Mouse (Mus musculus) limb, embryonic 13.5 days (tissue): ENCODE results near the gene Mrpl53. TPM values are rescaled to one million over a fixed set of nuclear protein-coding genes. Genes with fewer than 3 reads are reported as not detected.

ENCODE experiments used
- ATAC-seq: fragments of 200-750 bp; cut with Nextera tagmentation; 2 replicates; pipeline ENCODE4 v1.8.0; 2017; ENCODE audit warnings: low read depth, moderate number of reproducible peaks, moderate TSS enrichment; ENCODE audit not compliant: low FRiP score
- H3K27ac ChIP-seq: fragments of 300-500 bp; sonication (generic); 2 replicates; pipeline ENCODE4 v1.5.1; 2015; ENCODE audit warnings: inconsistent platforms, mild to moderate bottlenecking, moderate library complexity
- H3K27me3 ChIP-seq: fragments of 300-500 bp; sonication (generic); 2 replicates; pipeline ENCODE4 v1.6.1; 2015; ENCODE audit warnings: mild to moderate bottlenecking, inconsistent platforms
- H3K36me3 ChIP-seq: fragments of 300-500 bp; sonication (generic); 2 replicates; pipeline ENCODE4 v1.6.1; 2015; ENCODE audit warnings: inconsistent platforms, mild to moderate bottlenecking, moderate library complexity
- H3K4me1 ChIP-seq: fragments of 300-500 bp; sonication (generic); 2 replicates; pipeline ENCODE4 v1.6.1; 2015; ENCODE audit warnings: inconsistent platforms
- H3K4me2 ChIP-seq: fragments of 300-500 bp; sonication (generic); replicated peaks from 2 replicates; pipeline ENCODE4 v1.6.1; 2015; ENCODE audit warnings: inconsistent platforms, mild to moderate bottlenecking, moderate library complexity
- H3K4me3 ChIP-seq: fragments of 300-500 bp; sonication (generic); 2 replicates; pipeline ENCODE4 v1.5.1; 2015; ENCODE audit warnings: moderate library complexity, mild to moderate bottlenecking, inconsistent platforms
- H3K9ac ChIP-seq: fragments of 300-500 bp; sonication (generic); 2 replicates; pipeline ENCODE4 v1.6.1; 2015; ENCODE audit warnings: mild to moderate bottlenecking, inconsistent platforms
- H3K9me3 ChIP-seq: fragments of 300-500 bp; sonication (generic); 2 replicates; pipeline ENCODE4 v1.6.1; 2016; ENCODE audit warnings: inconsistent platforms
- WGBS: fragments of 180-500 bp; shearing (Covaris S2); methylation state at CpG from one replicate; pipeline ENCODE4 v1.1.7; 2015; 5-methylcytosine and 5-hydroxymethylcytosine counted together
- polyA plus RNA-seq: library from polyadenylated mRNA; unstranded; fragments of >200 nt; fragmentation: Nextera tagmentation; extraction: Ambion mirVana; gene quantifications from 2 replicates; pipeline ENCODE4 v1.2.1, GENCODE M21; 2015

Mrpl53 gene
- polyA plus RNA-seq, 1 experiment from 2014 or later, result 138 TPM

DNA sequence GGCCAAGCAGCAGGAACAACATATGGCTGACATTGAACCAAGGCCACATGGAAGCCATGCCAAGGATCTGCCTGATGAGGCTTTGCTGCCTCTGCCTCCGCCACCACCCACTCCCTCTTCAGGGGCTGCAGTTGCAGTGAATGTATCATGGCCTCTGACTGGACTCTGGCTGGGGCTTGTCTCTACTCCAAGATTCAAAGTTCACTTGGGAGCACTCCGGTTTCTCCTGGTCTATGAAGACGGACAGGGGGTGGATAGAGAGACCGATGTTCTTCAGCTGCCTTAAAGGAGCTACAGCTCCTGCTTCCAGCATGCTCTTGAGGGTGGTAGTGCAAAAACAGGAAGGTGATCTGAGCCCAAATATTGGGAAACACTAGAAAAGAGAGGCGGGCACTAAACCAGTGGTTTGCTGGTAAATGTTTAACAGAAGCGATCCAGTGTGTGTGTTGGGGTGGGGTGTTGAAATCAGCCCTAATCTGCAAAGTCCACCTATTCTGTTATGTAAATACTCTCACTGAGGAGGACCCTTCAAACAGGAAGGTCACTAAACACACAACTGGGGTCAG lies 22.7 kb downstream of the Mrpl53 start:
- no peaks in the 10 kb centered on the region for H3K36me3 ChIP-seq
- ATAC-seq, result no peak
- WGBS, result 74% methylated on average over 6 of the region's 6 CpGs
- no peaks in the 10 kb centered on the region for H3K9me3 ChIP-seq
- no peak overlapping the region for H3K4me3 ChIP-seq
- H3K9ac ChIP-seq, result no peak overlapping the region
- H3K4me1 ChIP-seq, result peaks cover 16% of the 10 kb centered on the region
- no peak overlapping the region for H3K27ac ChIP-seq
- no peak overlapping the region for H3K4me2 ChIP-seq
- no peaks in the 10 kb centered on the region for H3K27me3 ChIP-seq

DNA sequence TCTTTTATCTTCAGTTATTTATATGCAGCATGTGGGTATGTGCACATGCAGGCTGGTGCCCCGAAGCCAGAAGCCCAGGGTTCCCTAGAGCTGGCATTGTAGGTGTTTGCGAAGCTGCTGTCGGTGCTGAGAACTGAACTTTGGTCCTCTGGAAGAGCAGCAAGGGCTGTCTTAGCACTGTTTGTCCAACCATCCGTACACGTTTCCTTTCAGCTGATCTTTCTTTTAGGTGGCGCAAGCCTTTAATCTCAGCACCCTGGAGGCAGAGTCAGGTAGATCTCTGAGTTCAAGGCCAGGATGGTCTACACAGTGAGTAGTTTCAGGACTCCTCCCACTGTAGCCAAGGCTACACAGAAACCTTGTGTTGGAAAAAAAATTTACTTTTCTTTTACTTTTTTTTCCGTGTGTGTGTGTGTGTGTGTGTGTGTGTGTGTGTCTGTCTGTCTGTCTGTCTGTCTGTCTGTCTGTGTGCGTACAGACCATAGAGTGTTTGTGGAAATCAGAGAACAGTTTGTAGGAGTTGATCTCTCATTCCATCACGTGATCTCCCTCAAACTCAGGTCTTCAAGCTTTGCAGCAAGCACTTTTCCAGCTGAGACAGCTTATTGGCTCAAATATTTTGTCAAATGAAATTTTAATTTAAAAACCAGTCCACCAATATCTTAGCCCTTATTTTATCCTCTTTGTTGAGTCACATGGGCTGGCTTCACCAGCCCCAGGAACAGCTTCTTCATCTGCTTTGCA lies 23.5 kb downstream of the Mrpl53 start:
- WGBS, result 85% methylated on average over 9 of the region's 9 CpGs
- Histone ChIP-seq H3K4me2 (no peak overlapping the region), H3K4me3 (no peak overlapping the region), H3K27me3 (no peaks in the 10 kb centered on the region), H3K4me1 (peaks cover 16% of the 10 kb centered on the region), H3K9ac (no peak overlapping the region), H3K36me3 (no peaks in the 10 kb centered on the region), H3K27ac (no peak overlapping the region), H3K9me3 (no peaks in the 10 kb centered on the region)
- ATAC-seq, result no peak

- Histone ChIP-seq H3K9ac (no peak overlapping the region), H3K27me3 (no peaks in the 10 kb centered on the region), H3K4me3 (no peak overlapping the region), H3K9me3 (no peaks in the 10 kb centered on the region), H3K36me3 (0 out of 2 replicates have a peak, but pooled peaks cover under 1% of the 10 kb centered on the region), H3K4me1 (peaks cover 29% of the 10 kb centered on the region), H3K27ac (no peak overlapping the region), H3K4me2 (no peak overlapping the region)
- 81% methylated on average over 3 of the region's 3 CpGs for WGBS
- no peak for ATAC-seq
Measured at GRCm38 (mm10) chr6:83134226-83134625, 25.4 kb downstream of the Mrpl53 start.

DNA sequence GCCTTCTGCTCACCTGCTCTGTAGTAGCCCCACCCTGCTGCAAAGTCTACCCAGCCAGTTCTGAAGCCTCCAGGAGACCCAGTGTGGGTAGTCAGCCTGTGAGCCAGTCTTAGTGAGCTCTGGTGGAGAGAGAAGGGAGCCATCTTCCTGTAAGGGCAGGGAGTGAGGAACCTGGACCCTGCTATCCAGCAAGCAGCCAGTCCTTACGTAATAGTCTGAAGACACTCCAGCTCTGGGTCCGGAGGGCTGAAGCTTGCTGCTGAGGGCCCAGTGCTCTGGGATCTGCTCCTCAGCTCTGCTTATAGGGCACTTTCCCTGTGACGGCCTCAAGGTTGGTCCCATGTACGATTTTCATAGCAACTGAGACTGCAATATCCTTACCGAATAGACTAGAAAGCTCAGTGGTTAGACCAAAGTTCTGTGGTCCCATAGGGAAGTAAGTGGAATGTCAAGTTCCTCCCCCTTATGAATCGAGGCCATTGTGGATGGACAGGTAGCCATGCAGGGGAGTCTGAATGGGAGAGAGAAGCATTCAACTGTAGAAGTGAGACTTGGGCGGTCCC lies 26.2 kb downstream of the Mrpl53 start, which contains the start of gene Rtkn:
Gene Rtkn (plus strand): TSS at position 513 of the 563 bp plus-strand sequence.
- peak within 1 kb of the TSS; percentile 89 for H3K9ac ChIP-seq
- H3K4me3 ChIP-seq, result peak within 1 kb of the TSS; percentile 61
- no peaks in the 10 kb centered on the region for H3K9me3 ChIP-seq
- H3K36me3 ChIP-seq, result peaks cover 8% of the 10 kb centered on the region; the same call in 1 of the 2 replicates
- no peaks in the 10 kb centered on the region for H3K27me3 ChIP-seq
- peak within 1 kb of the TSS; percentile 94 for H3K4me2 ChIP-seq
- H3K4me1 ChIP-seq, result peaks cover 37% of the 10 kb centered on the region
- H3K27ac ChIP-seq, result peak within 1 kb of the TSS; percentile 100
- ATAC-seq, result no peak
- WGBS, result 60% methylated on average over 7 of the region's 7 CpGs

GRCm38 (mm10) chr6:83135571-83136161 lies 26.8 kb downstream of the Mrpl53 start:
- WGBS, result 2% methylated on average over 37 of the region's 37 CpGs
- H3K27me3 ChIP-seq, result no peaks in the 10 kb centered on the region
- H3K9ac ChIP-seq, result peak overlapping the region; percentile 89
- H3K4me3 ChIP-seq, result peak overlapping the region; percentile 61
- no peak for ATAC-seq
- H3K4me1 ChIP-seq, result peaks cover 40% of the 10 kb centered on the region
- no peaks in the 10 kb centered on the region for H3K9me3 ChIP-seq
- peak overlapping the region; percentile 94 for H3K4me2 ChIP-seq
- peak overlapping the region; percentile 100 for H3K27ac ChIP-seq
- peaks cover 9% of the 10 kb centered on the region; the same call in 1 of the 2 replicates for H3K36me3 ChIP-seq

- H3K27ac ChIP-seq, result peak overlapping the region; percentile 100
- H3K36me3 ChIP-seq, result peaks cover 9% of the 10 kb centered on the region; the same call in 1 of the 2 replicates
- WGBS, result 7% methylated on average over 5 of the region's 5 CpGs
- peaks cover 43% of the 10 kb centered on the region for H3K4me1 ChIP-seq
- H3K9ac ChIP-seq, result peak overlapping the region; percentile 89
- peak overlapping the region; percentile 61 for H3K4me3 ChIP-seq
- no peaks in the 10 kb centered on the region for H3K9me3 ChIP-seq
- peak overlapping the region; percentile 94 for H3K4me2 ChIP-seq
- ATAC-seq, result no peak
- no peaks in the 10 kb centered on the region for H3K27me3 ChIP-seq
Measured at GRCm38 (mm10) chr6:83136291-83136880, 27.5 kb downstream of the Mrpl53 start.

DNA sequence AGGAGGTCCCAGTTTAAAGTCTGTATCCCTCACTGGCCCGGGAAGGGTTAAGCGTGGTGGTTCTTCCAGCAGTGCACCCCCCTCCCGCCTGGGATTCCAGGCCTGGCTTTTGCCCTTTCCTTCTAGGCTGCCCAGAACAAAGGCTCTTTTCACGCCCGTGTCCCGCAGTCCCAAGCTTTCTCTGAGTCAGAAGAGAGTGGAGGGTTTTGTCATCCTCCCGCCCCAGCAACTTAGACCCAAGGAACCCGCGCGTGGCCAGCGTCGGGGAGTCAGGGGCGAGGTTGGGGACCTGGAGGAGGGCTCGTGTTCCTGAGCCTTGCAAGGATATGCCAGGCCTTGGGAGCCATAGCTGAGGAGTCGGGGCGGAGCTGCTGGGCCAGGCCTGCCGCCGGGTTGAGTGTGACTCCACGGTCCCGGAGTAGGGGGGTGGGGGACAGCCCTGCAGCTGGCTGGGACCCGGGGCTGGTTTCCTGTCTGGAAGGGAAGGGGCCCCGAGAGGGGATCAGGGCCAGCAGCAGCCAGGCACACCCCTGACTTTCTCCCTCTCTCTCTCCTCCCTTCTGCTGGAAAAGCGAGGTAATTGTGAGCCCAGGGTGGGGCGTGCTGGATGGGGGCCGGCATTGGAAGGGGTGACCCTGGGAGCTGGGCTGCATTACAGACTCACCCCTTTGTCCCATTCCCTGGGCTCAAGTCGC lies 28.2 kb downstream of the Mrpl53 start:
- peak overlapping the region; percentile 94 for H3K4me2 ChIP-seq
- H3K36me3 ChIP-seq, result peaks cover 9% of the 10 kb centered on the region; the same call in 1 of the 2 replicates
- peak overlapping the region; percentile 89 for H3K9ac ChIP-seq
- no peaks in the 10 kb centered on the region for H3K9me3 ChIP-seq
- H3K4me1 ChIP-seq, result peaks cover 49% of the 10 kb centered on the region
- peak overlapping the region; percentile 100 for H3K27ac ChIP-seq
- peak; percentile 90 for ATAC-seq
- under 1% methylated on average over 26 of the region's 26 CpGs for WGBS
- H3K27me3 ChIP-seq, result no peaks in the 10 kb centered on the region
- H3K4me3 ChIP-seq, result peak overlapping the region; percentile 61

DNA sequence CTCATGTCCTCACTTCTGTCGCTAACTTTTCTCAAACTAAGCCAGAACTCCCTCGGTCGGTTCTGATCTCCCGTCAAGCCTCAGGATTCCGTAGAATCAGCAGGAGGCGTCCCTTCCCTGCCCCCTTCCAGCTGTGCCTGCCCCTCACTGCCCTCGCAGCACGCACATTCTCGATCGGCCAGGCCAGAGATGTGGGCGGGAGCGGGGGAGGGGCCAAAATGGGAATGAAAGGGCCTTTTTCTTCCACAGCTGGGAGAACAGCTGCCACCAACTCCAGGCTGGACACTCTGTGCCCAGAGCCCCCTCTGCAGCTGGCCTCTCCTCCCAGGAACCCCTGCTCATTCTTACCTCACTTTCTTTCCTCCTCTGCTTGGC lies 28.7 kb downstream of the Mrpl53 start:
- peak overlapping the region; percentile 61 for H3K4me3 ChIP-seq
- ATAC-seq, result peak; percentile 85
- H3K4me1 ChIP-seq, result peaks cover 54% of the 10 kb centered on the region
- H3K27ac ChIP-seq, result peak overlapping the region; percentile 100
- no peaks in the 10 kb centered on the region for H3K9me3 ChIP-seq
- H3K4me2 ChIP-seq, result peak overlapping the region; percentile 94
- H3K36me3 ChIP-seq, result peaks cover 9% of the 10 kb centered on the region; the same call in 1 of the 2 replicates
- WGBS, result 0% methylated on average over 12 of the region's 12 CpGs
- no peaks in the 10 kb centered on the region for H3K27me3 ChIP-seq
- H3K9ac ChIP-seq, result peak overlapping the region; percentile 89

DNA sequence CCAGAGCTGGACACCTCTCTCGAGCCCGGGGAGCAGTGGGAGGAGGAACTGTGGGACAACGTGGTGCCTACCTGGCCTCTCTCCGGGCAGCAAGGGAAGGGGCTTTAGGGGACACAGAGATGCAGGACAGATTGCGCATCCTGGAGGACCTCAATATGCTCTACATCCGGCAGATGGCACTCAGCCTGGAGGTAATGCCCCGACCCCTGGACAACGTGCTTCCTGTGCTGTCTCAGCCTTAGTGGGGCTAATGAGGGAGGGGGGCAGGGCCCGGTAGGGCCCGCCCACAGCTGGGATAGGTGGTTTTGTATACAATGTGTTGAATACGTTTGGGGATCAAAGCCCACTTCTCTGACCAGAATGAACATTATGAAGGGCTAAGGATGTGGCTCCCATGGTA lies 29.2 kb downstream of the Mrpl53 start:
- Histone ChIP-seq H3K4me3 (peak overlapping the region; percentile 61), H3K27ac (peak overlapping the region; percentile 100), H3K9ac (peak overlapping the region; percentile 89), H3K9me3 (no peaks in the 10 kb centered on the region), H3K27me3 (no peaks in the 10 kb centered on the region), H3K4me1 (peaks cover 59% of the 10 kb centered on the region), H3K4me2 (peak overlapping the region; percentile 94), H3K36me3 (peaks cover 9% of the 10 kb centered on the region; the same call in 1 of the 2 replicates)
- WGBS, result under 1% methylated on average over 11 of the region's 11 CpGs
- peak; percentile 34 for ATAC-seq

DNA sequence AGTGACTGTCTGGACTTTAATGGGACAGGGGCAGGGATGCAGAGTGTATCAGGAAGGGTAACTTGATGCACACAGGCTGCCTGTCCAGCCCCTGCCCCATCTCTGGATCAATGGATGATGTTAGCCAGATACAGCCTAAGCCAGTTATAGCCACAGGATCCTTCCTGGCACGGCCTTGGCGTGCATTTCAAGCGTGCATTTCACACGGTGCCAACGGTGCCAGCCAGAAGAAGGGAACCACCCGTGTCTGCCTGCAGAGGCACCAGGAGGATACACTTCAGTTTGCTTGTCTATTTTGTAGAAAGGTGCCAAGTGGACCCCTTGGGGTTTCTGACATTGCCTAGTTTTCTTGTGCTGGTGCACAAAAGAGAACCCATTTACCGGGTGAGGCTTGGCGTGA lies 31.2 kb downstream of the Mrpl53 start:
- H3K27ac ChIP-seq, result no peak overlapping the region
- H3K27me3 ChIP-seq, result no peaks in the 10 kb centered on the region
- no peaks in the 10 kb centered on the region for H3K9me3 ChIP-seq
- H3K36me3 ChIP-seq, result peaks cover 18% of the 10 kb centered on the region
- H3K9ac ChIP-seq, result no peak overlapping the region
- peak overlapping the region; percentile 94 for H3K4me2 ChIP-seq
- ATAC-seq, result no peak
- H3K4me3 ChIP-seq, result no peak overlapping the region
- WGBS, result 85% methylated on average over 8 of the region's 8 CpGs
- H3K4me1 ChIP-seq, result peaks cover 63% of the 10 kb centered on the region

GRCm38 (mm10) chr6:83141636-83142035 lies 32.8 kb downstream of the Mrpl53 start:
- Histone ChIP-seq H3K27ac (no peak overlapping the region), H3K27me3 (no peaks in the 10 kb centered on the region), H3K4me3 (peak overlapping the region; percentile 37), H3K36me3 (peaks cover 30% of the 10 kb centered on the region), H3K9me3 (no peaks in the 10 kb centered on the region), H3K4me2 (peak overlapping the region; percentile 70), H3K4me1 (peaks cover 57% of the 10 kb centered on the region), H3K9ac (peak overlapping the region; percentile 69)
- no peak for ATAC-seq
- 35% methylated on average over 4 of the region's 4 CpGs for WGBS
